32 mouse cellular contexts compared by ENCODE assay signal in genomic region chr6:33869251-33869650, GRCm38 (mm10).
A peak's percentile ranks its signal among the peaks of the same experiment; 100 is the strongest.
DNase-seq lines count a peak whose midpoint lies in the region; ATAC-seq and TF ChIP-seq lines count a peak whose summit lies in the region.
"Had no signal": no experiment of that assay in that cellular context is flagged by ENCODE, and none has a peak within 500 bp of the region (broad histone marks: within the 10 kb centered on the region; RNA-seq: fewer than 3 reads in every experiment).

No protein-coding gene starts in this region.

- H3K79me3 ChIP-seq in C2C12 (ENCODE audit: low read depth), result no peaks in the 10 kb centered on the region

- peaks cover 59% of the 10 kb centered on the region for H3K4me1 ChIP-seq in heart, embryonic 13.5 days
- peaks cover 37% of the 10 kb centered on the region for H3K4me1 ChIP-seq in hindbrain, embryonic 13.5 days (replicated peaks)
- no peaks in the 10 kb centered on the region for H3K4me1 ChIP-seq in hindbrain, embryonic 11.5 days (replicated peaks; ENCODE audit: control insufficient read depth, insufficient read depth, low read length)
- H3K4me1 ChIP-seq: intestine, embryonic 15.5 days had no signal

- no peaks in the 10 kb centered on the region for H3K79me2 ChIP-seq in C2C12 (ENCODE audit: control insufficient read depth, insufficient read depth)

- no peaks in the 10 kb centered on the region for H3K27me3 ChIP-seq in heart, embryonic 13.5 days (replicated peaks)
- H3K27me3 ChIP-seq in hindbrain, embryonic 13.5 days, result no peaks in the 10 kb centered on the region
- no peaks in the 10 kb centered on the region for H3K27me3 ChIP-seq in hindbrain, embryonic 11.5 days (ENCODE audit: control insufficient read depth, insufficient read depth, low read length)
- H3K27me3 ChIP-seq in C2C12 (ENCODE audit: control insufficient read depth, insufficient read depth, insufficient read length), result no peaks in the 10 kb centered on the region
- H3K27me3 ChIP-seq: embryonic facial prominence, embryonic 12.5 days; intestine, embryonic 15.5 days; limb, embryonic 13.5 days; lung, embryonic 15.5 days; neural tube, embryonic 12.5 days had no signal

- H3ac ChIP-seq in C2C12 (ENCODE audit: control insufficient read depth, insufficient read length, low read depth), result no peak overlapping the region

- intact Hi-C loops in heart, postnatal 10 days (cut with DNase I), result no loop called here

- DNase-seq in heart, postnatal 10 days, result no peak
- DNase-seq in hindbrain, embryonic 11.5 days (ENCODE audit: low spot score), result no peak
- peak; percentile 33 for DNase-seq in fibroblast of lung, adult 2 months (ENCODE audit: low read depth)
- DNase-seq in frontal cortex, postnatal 10 days (ENCODE audit: low spot score in 2 of 2), result no peak
- DNase-seq in B cell, adult 2 months, result no peak
- DNase-seq: adrenal gland, postnatal 14 days; cerebellum, adult 11-12 months; cerebellum, adult 9-11 months; embryo, embryonic 11 days; gastrocnemius, postnatal 14 days; heart, adult 11 months; kidney, adult 2 months; kidney, postnatal 36 days; lung, postnatal 36 days; retina, postnatal 1 day; right cerebral cortex, postnatal 14 days had no signal

- H3K4me3 ChIP-seq in heart, embryonic 13.5 days, result no peak overlapping the region
- H3K4me3 ChIP-seq in hindbrain, embryonic 13.5 days, result no peak overlapping the region
- no peak overlapping the region for H3K4me3 ChIP-seq in hindbrain, embryonic 11.5 days (ENCODE audit: low read depth, low read length)
- H3K4me3 ChIP-seq in C2C12 (ENCODE audit: insufficient read depth, poor library complexity, severe bottlenecking), result no peak overlapping the region
- H3K4me3 ChIP-seq: embryonic facial prominence, embryonic 12.5 days; intestine, embryonic 15.5 days; layer of hippocampus, adult 2 months; left cerebral cortex, adult 2 months; limb, embryonic 13.5 days; lung, embryonic 15.5 days; neural tube, embryonic 12.5 days had no signal

- WGBS in heart, embryonic 13.5 days, result 46% methylated on average over 3 of the region's 3 CpGs
- WGBS in hindbrain, embryonic 13.5 days, result 88% methylated on average over 3 of the region's 3 CpGs
- WGBS in hindbrain, embryonic 11.5 days, result 95% methylated on average over 3 of the region's 3 CpGs

- no peak overlapping the region for H3K9ac ChIP-seq in heart, embryonic 13.5 days
- H3K9ac ChIP-seq in hindbrain, embryonic 13.5 days, result no peak overlapping the region
- no peak overlapping the region for H3K9ac ChIP-seq in hindbrain, embryonic 11.5 days (ENCODE audit: low read depth, low read length)
- H3K9ac ChIP-seq: embryonic facial prominence, embryonic 12.5 days; intestine, embryonic 15.5 days; limb, embryonic 13.5 days; lung, embryonic 15.5 days; neural tube, embryonic 12.5 days had no signal

- H3K36me3 ChIP-seq in heart, embryonic 13.5 days, result no peaks in the 10 kb centered on the region
- no peaks in the 10 kb centered on the region for H3K36me3 ChIP-seq in hindbrain, embryonic 13.5 days
- H3K36me3 ChIP-seq in hindbrain, embryonic 11.5 days (ENCODE audit: control insufficient read depth, insufficient read depth, low read length), result no peaks in the 10 kb centered on the region
- H3K36me3 ChIP-seq in C2C12 (ENCODE audit: control insufficient read depth, insufficient read depth), result peaks cover 6% of the 10 kb centered on the region
- H3K36me3 ChIP-seq: embryonic facial prominence, embryonic 12.5 days; intestine, embryonic 15.5 days; limb, embryonic 13.5 days; lung, embryonic 15.5 days; neural tube, embryonic 12.5 days had no signal

- TF ChIP-seq CTCF in C2C12 (IDR thresholded peaks at IDR 0.05; ENCODE audit: control insufficient read depth, insufficient read depth, insufficient read length), result no peak

- peak overlapping the region; percentile 81 for H3K27ac ChIP-seq in heart, embryonic 13.5 days (replicated peaks)
- peak overlapping the region; percentile 20; the same call in 1 of the 2 replicates for H3K27ac ChIP-seq in hindbrain, embryonic 13.5 days
- no peak overlapping the region for H3K27ac ChIP-seq in hindbrain, embryonic 11.5 days (ENCODE audit: low read depth, low read length)
- H3K27ac ChIP-seq: embryonic facial prominence, embryonic 12.5 days; hindbrain, postnatal 0 days; intestine, embryonic 15.5 days; layer of hippocampus, adult 2 months; left cerebral cortex, adult 2 months; limb, embryonic 13.5 days; lung, embryonic 15.5 days; neural tube, embryonic 12.5 days had no signal

- no peaks in the 10 kb centered on the region for H3K9me3 ChIP-seq in heart, embryonic 13.5 days
- H3K9me3 ChIP-seq in hindbrain, embryonic 13.5 days, result no peaks in the 10 kb centered on the region
- no peaks in the 10 kb centered on the region for H3K9me3 ChIP-seq in hindbrain, embryonic 11.5 days (ENCODE audit: control insufficient read depth, low read length)
- H3K9me3 ChIP-seq: embryonic facial prominence, embryonic 12.5 days; G1E; intestine, embryonic 15.5 days; limb, embryonic 13.5 days; lung, embryonic 15.5 days; neural tube, embryonic 12.5 days had no signal

- no peak overlapping the region for H3K4me2 ChIP-seq in heart, embryonic 13.5 days
- H3K4me2 ChIP-seq in hindbrain, embryonic 13.5 days, result no peak overlapping the region
- H3K4me2 ChIP-seq in hindbrain, embryonic 11.5 days (replicated peaks; ENCODE audit: low read depth, low read length), result no peak overlapping the region
- H3K4me2 ChIP-seq: embryonic facial prominence, embryonic 12.5 days; heart, embryonic 11.5 days; intestine, embryonic 15.5 days; limb, embryonic 13.5 days; liver, embryonic 11.5 days; lung, embryonic 15.5 days; midbrain, embryonic 11.5 days; neural tube, embryonic 12.5 days had no signal

- no peak for ATAC-seq in heart, embryonic 13.5 days (ENCODE audit: extremely low read depth, insufficient number of reproducible peaks, low FRiP score, low TSS enrichment)
- no peak for ATAC-seq in hindbrain, embryonic 13.5 days (ENCODE audit: low FRiP score)
- no peak for ATAC-seq in hindbrain, embryonic 11.5 days (ENCODE audit: low FRiP score)
- ATAC-seq: hindbrain, postnatal 0 days; intestine, embryonic 15.5 days; midbrain, embryonic 16.5 days had no signal

TF ChIP-seq in C2C12, 6 proteins besides CTCF, POLR2A, EP300 and RAD21:
- TF ChIP-seq MYOD1 (IDR thresholded peaks at IDR 0.05; ENCODE audit: control insufficient read depth, insufficient read length, low read depth), result no peak
- peak; percentile 12 for TF ChIP-seq CEBPB (IDR thresholded peaks at IDR 0.05; ENCODE audit: low read depth)
